Mouse (Mus musculus) lung, postnatal 36 days (tissue): Measurements from ENCODE around the gene Nfkbil1.

Source experiments
- DNase-seq: peaks from one replicate; pipeline ENCODE4 v3.0.0; 2022; ENCODE audit warnings: mixed read lengths

Gene Nfkbil1

DNA sequence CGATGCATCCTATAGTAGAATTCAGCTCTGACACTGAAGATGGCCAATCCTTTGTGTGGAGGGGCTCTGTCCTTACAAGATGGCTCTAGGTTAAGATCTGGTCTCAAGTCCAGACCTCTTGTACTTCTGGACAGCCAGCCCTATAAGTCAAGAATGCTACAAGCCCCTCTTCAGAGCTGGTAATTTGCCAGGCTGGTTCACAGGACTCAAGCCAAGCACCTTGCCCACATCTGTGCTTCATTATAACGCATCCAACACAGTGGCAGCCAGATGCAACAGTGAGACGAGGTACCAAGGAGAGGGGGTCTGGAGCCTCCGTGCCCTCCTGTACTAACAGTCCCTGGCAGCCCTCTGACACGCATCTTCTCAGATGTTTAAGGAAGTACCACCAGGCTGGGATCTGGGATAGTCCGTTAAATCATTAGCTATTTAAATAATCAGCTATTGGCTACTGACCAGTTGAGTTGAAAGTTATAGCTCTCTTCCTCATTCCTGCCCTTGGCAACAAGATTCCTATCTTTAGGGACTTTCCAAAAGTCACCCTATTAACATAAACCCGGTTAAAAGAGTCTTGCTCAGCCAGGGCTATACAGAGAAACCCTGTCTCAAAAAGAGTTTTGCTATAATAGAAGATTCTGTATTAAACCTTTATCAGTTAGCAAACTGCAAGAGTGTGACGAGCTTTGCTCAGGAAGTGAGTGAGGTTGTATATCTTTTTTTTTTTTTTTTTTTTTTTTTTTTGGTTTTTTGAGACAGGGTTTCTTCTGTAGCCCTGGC is 61.2 kb downstream of the Nfkbil1 start:
- no peak for DNase-seq

DNA sequence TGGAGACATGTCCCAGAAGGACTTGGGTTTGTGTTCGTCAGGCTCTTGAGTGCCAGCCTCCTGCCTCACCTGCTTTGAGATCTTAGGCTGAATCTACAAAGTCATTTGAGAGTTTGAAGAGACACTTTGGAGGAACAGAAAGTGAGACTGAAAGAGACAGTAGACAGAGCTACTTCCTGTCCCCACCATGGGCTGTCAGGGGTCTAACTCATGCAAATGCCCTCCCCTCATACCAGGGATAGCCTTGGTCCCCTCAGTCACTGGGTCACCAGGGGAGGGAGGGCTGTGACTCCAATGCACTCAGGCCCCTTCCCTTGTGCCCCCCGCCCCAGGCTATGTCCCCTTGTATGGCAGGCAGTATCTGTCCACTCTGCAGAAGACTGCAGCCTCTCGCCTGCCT is 62.3 kb downstream of the Nfkbil1 start:
- no peak for DNase-seq

DNA sequence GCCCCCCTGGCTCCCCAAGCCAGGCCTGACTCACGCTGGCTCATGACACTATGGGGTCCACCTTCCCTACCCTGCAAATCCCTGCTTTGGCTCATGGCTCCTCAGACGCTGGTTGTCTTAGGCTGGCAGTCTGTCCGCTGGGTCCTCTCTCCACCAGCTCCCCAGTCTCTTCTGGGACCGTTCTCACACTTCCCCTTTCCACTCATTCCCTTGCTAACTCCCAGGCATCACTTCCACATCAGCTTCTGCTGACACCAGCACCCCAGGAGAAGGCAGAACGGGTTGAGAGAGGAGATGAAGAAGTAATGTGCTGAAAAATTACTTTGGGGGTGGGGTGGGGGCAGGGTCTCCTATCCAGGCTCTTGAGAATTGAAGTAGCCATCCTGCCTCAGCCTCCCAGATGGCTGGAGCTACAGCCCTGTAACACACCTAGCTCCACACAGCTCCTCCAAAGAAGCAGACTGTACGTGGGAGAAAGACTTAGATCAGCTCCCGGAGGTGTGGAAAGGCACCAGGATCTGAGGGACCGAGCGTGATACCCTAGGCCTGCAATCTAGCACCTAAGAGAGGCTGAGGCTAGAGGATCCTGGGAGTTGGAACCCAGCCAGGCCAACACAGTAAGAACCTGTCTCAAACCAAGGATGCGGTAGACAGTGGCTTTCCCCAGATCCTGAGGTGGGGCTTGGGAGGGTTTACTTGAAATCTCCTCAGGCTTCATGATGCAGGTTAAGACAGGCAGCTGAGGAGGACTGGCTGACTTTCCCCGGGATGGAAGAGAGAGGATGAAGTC is 63.0 kb downstream of the Nfkbil1 start:
- peak; percentile 13 for DNase-seq
